9 mouse cellular contexts compared by ENCODE assay signal in the genomic region with DNA sequence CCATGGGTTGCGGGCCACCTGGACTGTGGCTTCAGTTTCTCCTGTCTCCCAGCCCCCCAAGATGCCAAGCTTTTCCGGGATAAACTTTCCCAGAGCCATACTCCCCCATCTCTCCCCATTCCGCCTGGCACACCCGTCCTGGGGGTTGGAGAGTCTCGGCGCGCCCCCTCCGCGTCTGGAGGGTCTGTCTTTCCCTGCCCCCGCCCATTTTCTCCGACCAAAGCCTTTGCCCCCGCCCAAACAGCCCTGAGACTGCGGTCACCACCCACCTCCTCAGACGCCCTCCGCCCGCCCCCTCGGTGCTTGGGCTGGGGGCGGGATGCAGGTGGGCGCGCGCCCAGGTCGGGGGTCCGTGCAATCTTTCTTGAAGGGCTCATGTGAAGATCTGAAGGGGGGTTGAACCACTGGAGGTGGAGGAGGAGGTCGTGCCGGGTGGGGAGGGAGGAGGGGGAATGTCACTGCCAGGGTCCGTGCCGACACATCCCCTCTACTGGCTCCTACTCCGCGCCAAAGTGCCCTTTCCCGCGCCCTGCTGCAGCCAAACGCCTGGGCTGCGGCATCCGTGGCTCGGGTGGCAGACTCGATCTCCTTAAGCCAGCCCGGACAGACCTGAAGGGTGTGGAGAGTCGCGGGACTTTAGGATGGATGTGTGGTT. TPM values are rescaled to one million over a fixed set of nuclear protein-coding genes. Genes with fewer than 3 reads are reported as not detected.
DNase-seq lines count a peak whose midpoint lies in the region; ATAC-seq and TF ChIP-seq lines count a peak whose summit lies in the region.
"Had no signal": no experiment of that assay in that cellular context is flagged by ENCODE, and none has a peak within 500 bp of the region (broad histone marks: within the 10 kb centered on the region; RNA-seq: fewer than 3 reads in every experiment).

No protein-coding gene starts in this region.

- no peaks in the 10 kb centered on the region for H3K9me3 ChIP-seq in heart, embryonic 12.5 days (replicated peaks)
- no peaks in the 10 kb centered on the region for H3K9me3 ChIP-seq in ES-Bruce4 (replicated peaks; ENCODE audit: control insufficient read depth, insufficient read depth, low read length, poor library complexity, severe bottlenecking)
- H3K9me3 ChIP-seq in embryonic facial prominence, embryonic 14.5 days (ENCODE audit: control insufficient read depth, low read length), result no peaks in the 10 kb centered on the region
- no peaks in the 10 kb centered on the region for H3K9me3 ChIP-seq in limb, embryonic 12.5 days

- no peak for DNase-seq in heart, postnatal 14 days
- DNase-seq in embryonic facial prominence, embryonic 14.5 days (ENCODE audit: low spot score), result no peak
- no peak for DNase-seq in frontal cortex, postnatal 10 days (ENCODE audit: low spot score in 2 of 2)
- no peak for DNase-seq in gastrocnemius, postnatal 10 days
- DNase-seq in ovary, postnatal 36 days (ENCODE audit: low spot score), result no peak
- DNase-seq: kidney, adult 8-10 months had no signal

- no peak for TF ChIP-seq POLR2A in ES-Bruce4 (IDR thresholded peaks at IDR 0.05; ENCODE audit: insufficient read depth, low read length)

- peaks cover 90% of the 10 kb centered on the region for H3K27me3 ChIP-seq in heart, embryonic 12.5 days (replicated peaks)
- H3K27me3 ChIP-seq in ES-Bruce4 (ENCODE audit: control insufficient read depth, insufficient read depth, low read length, poor library complexity, severe bottlenecking), result peaks cover 6% of the 10 kb centered on the region; the same call in 1 of the 2 replicates
- H3K27me3 ChIP-seq in embryonic facial prominence, embryonic 14.5 days (replicated peaks; ENCODE audit: control insufficient read depth, insufficient read depth, low read length), result peaks cover 68% of the 10 kb centered on the region
- peaks cover 96% of the 10 kb centered on the region for H3K27me3 ChIP-seq in limb, embryonic 12.5 days

- intact Hi-C loops in heart, postnatal 14 days (cut with DNase I), result no loop called here

- TF ChIP-seq CTCF in ES-Bruce4 (IDR thresholded peaks at IDR 0.05; ENCODE audit: low read depth, low read length), result no peak

- no peaks in the 10 kb centered on the region for H3K36me3 ChIP-seq in heart, embryonic 12.5 days
- H3K36me3 ChIP-seq in ES-Bruce4 (ENCODE audit: control insufficient read depth, insufficient read depth, low read length, poor library complexity, severe bottlenecking), result no peaks in the 10 kb centered on the region
- no peaks in the 10 kb centered on the region for H3K36me3 ChIP-seq in embryonic facial prominence, embryonic 14.5 days (ENCODE audit: control insufficient read depth, insufficient read depth, low read length)
- no peaks in the 10 kb centered on the region for H3K36me3 ChIP-seq in limb, embryonic 12.5 days

- H3K27ac ChIP-seq in heart, embryonic 12.5 days (ENCODE audit: poor library complexity, severe bottlenecking), result no peak overlapping the region
- no peak overlapping the region for H3K27ac ChIP-seq in ES-Bruce4 (ENCODE audit: insufficient read depth, low read length)
- no peak overlapping the region for H3K27ac ChIP-seq in embryonic facial prominence, embryonic 14.5 days (replicated peaks; ENCODE audit: low read depth, low read length)
- H3K27ac ChIP-seq in limb, embryonic 12.5 days, result no peak overlapping the region

- WGBS in heart, embryonic 12.5 days, result 1% methylated on average over 37 of the region's 39 CpGs
- WGBS in embryonic facial prominence, embryonic 14.5 days, result 1% methylated on average over 22 of the region's 39 CpGs
- WGBS in limb, embryonic 12.5 days, result 2% methylated on average over 36 of the region's 39 CpGs

- peaks cover 18% of the 10 kb centered on the region for H3K4me1 ChIP-seq in heart, embryonic 12.5 days (replicated peaks)
- H3K4me1 ChIP-seq in ES-Bruce4 (ENCODE audit: control insufficient read depth, insufficient read depth, low read length), result no peaks in the 10 kb centered on the region
- H3K4me1 ChIP-seq in embryonic facial prominence, embryonic 14.5 days (ENCODE audit: control insufficient read depth, insufficient read depth, low read length), result no peaks in the 10 kb centered on the region; the same call in 1 of the 2 replicates
- peaks cover 12% of the 10 kb centered on the region; the same call in 1 of the 2 replicates for H3K4me1 ChIP-seq in limb, embryonic 12.5 days (replicated peaks)

- peak overlapping the region; percentile 83 for H3K4me2 ChIP-seq in heart, embryonic 12.5 days
- H3K4me2 ChIP-seq in embryonic facial prominence, embryonic 14.5 days (ENCODE audit: low read depth, low read length), result peak overlapping the region; percentile 70
- H3K4me2 ChIP-seq in limb, embryonic 12.5 days, result peak overlapping the region; percentile 67

- 0 out of 2 replicates have a peak overlapping the region, but pooled peaks have one; percentile 9 for H3K9ac ChIP-seq in heart, embryonic 12.5 days
- H3K9ac ChIP-seq in ES-Bruce4 (ENCODE audit: low read depth, poor library complexity, severe bottlenecking), result peak overlapping the region; percentile 63
- peak overlapping the region; percentile 48; the same call in 1 of the 2 replicates for H3K9ac ChIP-seq in embryonic facial prominence, embryonic 14.5 days (ENCODE audit: low read depth, low read length)
- peak overlapping the region; percentile 34; the same call in 1 of the 2 replicates for H3K9ac ChIP-seq in limb, embryonic 12.5 days (replicated peaks)

- peak overlapping the region; percentile 51 for H3K4me3 ChIP-seq in heart, embryonic 12.5 days
- H3K4me3 ChIP-seq in ES-Bruce4 (ENCODE audit: low read depth, low read length), result peak overlapping the region; percentile 64
- peak overlapping the region; percentile 41 for H3K4me3 ChIP-seq in embryonic facial prominence, embryonic 14.5 days (ENCODE audit: low read depth, low read length)
- H3K4me3 ChIP-seq in limb, embryonic 12.5 days (replicated peaks), result peak overlapping the region; percentile 42

- 0 out of 2 replicates have a peak, but pooled peaks have one; percentile 26 for ATAC-seq in heart, embryonic 12.5 days (ENCODE audit: insufficient number of reproducible peaks, low FRiP score)
- no peak for ATAC-seq in embryonic facial prominence, embryonic 14.5 days (ENCODE audit: low read depth)
- ATAC-seq in limb, embryonic 12.5 days (ENCODE audit: insufficient number of reproducible peaks, insufficient read depth, low FRiP score, low TSS enrichment, low read depth), result no peak

- TF ChIP-seq EP300 in ES-Bruce4 (IDR thresholded peaks at IDR 0.05; ENCODE audit: insufficient read depth, low read depth, low read length), result no peak

RNA-seq across cellular contexts. Expression of gene Csmd2, which starts 1.0 kb away (rescaled TPM):
- polyA plus RNA-seq in heart, embryonic 12.5 days (2016; fragmentation: Nextera tagmentation; extraction: Ambion mirVana), result 0.06 TPM in 1 of 2 replicates, not detected in the other
- total RNA-seq in heart, postnatal 14 days (2021), result under 1 TPM; 0.12 to 0.17 TPM
- 4.0 and 4.1 TPM in 2 replicates for polyA plus RNA-seq in ES-Bruce4 (2011; ENCODE audit: insufficient read depth, insufficient read length, low read depth, missing spikeins)
- polyA plus RNA-seq in embryonic facial prominence, embryonic 14.5 days (2014; fragmentation: Nextera tagmentation; extraction: Ambion mirVana), result 0.24 and 0.45 TPM in 2 replicates
- polyA plus RNA-seq in limb, embryonic 12.5 days (2016; fragmentation: Nextera tagmentation; extraction: Ambion mirVana), result 0.14 and 0.21 TPM in 2 replicates
- under 1 TPM; 0.23 to 0.25 TPM for total RNA-seq in gastrocnemius, postnatal 10 days (2021)

RNA-seq across cellular contexts. Expression of gene CK137956, which starts 17.9 kb away (rescaled TPM):
- polyA plus RNA-seq in heart, embryonic 12.5 days (2016; fragmentation: Nextera tagmentation; extraction: Ambion mirVana), result not detected in 2 replicates
- total RNA-seq in heart, postnatal 14 days (2021), result not detected
- not detected in 2 replicates for polyA plus RNA-seq in ES-Bruce4 (2011; ENCODE audit: insufficient read depth, insufficient read length, low read depth, missing spikeins)
- 0.07 TPM in 1 of 2 replicates, not detected in the other for polyA plus RNA-seq in embryonic facial prominence, embryonic 14.5 days (2014; fragmentation: Nextera tagmentation; extraction: Ambion mirVana)
- polyA plus RNA-seq in limb, embryonic 12.5 days (2016; fragmentation: Nextera tagmentation; extraction: Ambion mirVana), result not detected in 2 replicates
- total RNA-seq in gastrocnemius, postnatal 10 days (2021), result not detected

Comparison
In these comparisons a context has a peak if more than half of its experiments do, and no peak if none do; other contexts are left out.
1. H3K9ac ChIP-seq: peak in every context shown above with its lines; median percentile 63 in ES-Bruce4; 48 in embryonic facial prominence, embryonic 14.5 days; 34 in limb, embryonic 12.5 days; 9 in heart, embryonic 12.5 days.